In genomic region chr10:74415949-74416348, GRCm38 (mm10) we compare ENCODE assay signal across 25 mouse cellular contexts.
DNase-seq lines count a peak whose midpoint lies in the region; ATAC-seq and TF ChIP-seq lines count a peak whose summit lies in the region.
"Had no signal": no experiment of that assay in that cellular context is flagged by ENCODE, and none has a peak within 500 bp of the region (broad histone marks: within the 10 kb centered on the region; RNA-seq: fewer than 3 reads in every experiment).

No protein-coding gene starts in this region.

- H3K9ac ChIP-seq in hindbrain, embryonic 16.5 days (ENCODE audit: low read depth, low read length) = no peak overlapping the region
- no peak overlapping the region for H3K9ac ChIP-seq in hindbrain, embryonic 11.5 days (ENCODE audit: low read depth, low read length)
- no peak overlapping the region for H3K9ac ChIP-seq in neural tube, embryonic 15.5 days (replicated peaks)
- H3K9ac ChIP-seq: forebrain, postnatal 0 days; heart, embryonic 12.5 days; heart, embryonic 15.5 days; hindbrain, embryonic 12.5 days; intestine, embryonic 15.5 days had no signal

- no peak overlapping the region for H3K4me3 ChIP-seq in hindbrain, embryonic 16.5 days (ENCODE audit: low read length)
- H3K4me3 ChIP-seq in hindbrain, embryonic 11.5 days (ENCODE audit: low read depth, low read length) = no peak overlapping the region
- peak overlapping the region; percentile 8 for H3K4me3 ChIP-seq in neural tube, embryonic 15.5 days (replicated peaks)
- H3K4me3 ChIP-seq: gastrocnemius, adult 2 months; heart, embryonic 12.5 days; heart, embryonic 15.5 days; hindbrain, embryonic 12.5 days; intestine, embryonic 15.5 days had no signal

- H3K36me3 ChIP-seq in hindbrain, embryonic 16.5 days (ENCODE audit: control insufficient read depth, insufficient read depth, low read length) = no peaks in the 10 kb centered on the region
- no peaks in the 10 kb centered on the region for H3K36me3 ChIP-seq in hindbrain, embryonic 11.5 days (ENCODE audit: control insufficient read depth, insufficient read depth, low read length)
- no peaks in the 10 kb centered on the region for H3K36me3 ChIP-seq in neural tube, embryonic 15.5 days
- H3K36me3 ChIP-seq: heart, embryonic 12.5 days; heart, embryonic 15.5 days; hindbrain, embryonic 12.5 days; intestine, embryonic 15.5 days had no signal

- no peaks in the 10 kb centered on the region for H3K4me1 ChIP-seq in hindbrain, embryonic 16.5 days (ENCODE audit: control insufficient read depth, insufficient read depth, low read depth, low read length)
- no peaks in the 10 kb centered on the region for H3K4me1 ChIP-seq in hindbrain, embryonic 11.5 days (replicated peaks; ENCODE audit: control insufficient read depth, insufficient read depth, low read length)
- H3K4me1 ChIP-seq in neural tube, embryonic 15.5 days = peaks cover 8% of the 10 kb centered on the region
- H3K4me1 ChIP-seq: heart, embryonic 12.5 days; heart, embryonic 15.5 days; hindbrain, embryonic 12.5 days; intestine, embryonic 15.5 days had no signal

- H3K27ac ChIP-seq in hindbrain, embryonic 16.5 days (ENCODE audit: low read depth, low read length) = no peak overlapping the region
- H3K27ac ChIP-seq in hindbrain, embryonic 11.5 days (ENCODE audit: low read depth, low read length) = no peak overlapping the region
- peak overlapping the region; percentile 37; the same call in 1 of the 2 replicates for H3K27ac ChIP-seq in neural tube, embryonic 15.5 days (replicated peaks)
- H3K27ac ChIP-seq: gastrocnemius, adult 2 months; heart, embryonic 15.5 days; hindbrain, embryonic 12.5 days; intestine, embryonic 15.5 days had no signal

- no peak for TF ChIP-seq POLR2A in brain, embryonic 14.5 days (IDR thresholded peaks at IDR 0.05; ENCODE audit: borderline replicate concordance, extremely low read depth, insufficient read depth, insufficient read length, poor library complexity, severe bottlenecking)

- WGBS in hindbrain, embryonic 16.5 days = 64% methylated on average over 10 of the region's 10 CpGs
- WGBS in hindbrain, embryonic 11.5 days = 90% methylated on average over 10 of the region's 10 CpGs
- WGBS in neural tube, embryonic 15.5 days = 29% methylated on average over 10 of the region's 10 CpGs

- H3K27me3 ChIP-seq in hindbrain, embryonic 16.5 days (replicated peaks; ENCODE audit: control insufficient read depth, insufficient read depth, low read length) = no peaks in the 10 kb centered on the region
- no peaks in the 10 kb centered on the region for H3K27me3 ChIP-seq in hindbrain, embryonic 11.5 days (ENCODE audit: control insufficient read depth, insufficient read depth, low read length)
- no peaks in the 10 kb centered on the region for H3K27me3 ChIP-seq in neural tube, embryonic 15.5 days (replicated peaks)
- H3K27me3 ChIP-seq: heart, embryonic 12.5 days; heart, embryonic 15.5 days; hindbrain, embryonic 12.5 days; intestine, embryonic 15.5 days had no signal

- DNase-seq in embryo, embryonic 10 days (ENCODE audit: low spot score) = peak; percentile 6
- DNase-seq in embryo, embryonic 9.5 days (ENCODE audit: extremely low spot score) = no peak
- DNase-seq in hindbrain, embryonic 11.5 days (ENCODE audit: low spot score) = no peak
- DNase-seq in brain, embryonic 14.5 days (ENCODE audit: low read depth) = peak; percentile 16
- DNase-seq: adrenal gland, adult 8-10 months; adrenal gland, postnatal 25 days; cerebellum, adult 18-20 months; cerebellum, adult 9-10 months; cerebellum, postnatal 14 days; embryo, embryonic 11 days; forebrain, postnatal 0 days; gastrocnemius, adult 2 months; gastrocnemius, postnatal 14 days; heart, adult 18-20 months; heart, postnatal 10 days; heart, postnatal 4 days had no signal

- H3K9me3 ChIP-seq in hindbrain, embryonic 16.5 days (ENCODE audit: control insufficient read depth, low read length) = no peaks in the 10 kb centered on the region
- no peaks in the 10 kb centered on the region for H3K9me3 ChIP-seq in hindbrain, embryonic 11.5 days (ENCODE audit: control insufficient read depth, low read length)
- H3K9me3 ChIP-seq in neural tube, embryonic 15.5 days (replicated peaks) = no peaks in the 10 kb centered on the region
- H3K9me3 ChIP-seq: heart, embryonic 12.5 days; heart, embryonic 15.5 days; hindbrain, embryonic 12.5 days; intestine, embryonic 15.5 days had no signal

- peak overlapping the region; percentile 2; the same call in 1 of the 2 replicates for H3K4me2 ChIP-seq in hindbrain, embryonic 16.5 days (ENCODE audit: low read length)
- no peak overlapping the region for H3K4me2 ChIP-seq in hindbrain, embryonic 11.5 days (replicated peaks; ENCODE audit: low read depth, low read length)
- H3K4me2 ChIP-seq in neural tube, embryonic 15.5 days = peak overlapping the region; percentile 39
- H3K4me2 ChIP-seq: heart, embryonic 12.5 days; heart, embryonic 15.5 days; hindbrain, embryonic 12.5 days; intestine, embryonic 15.5 days had no signal

- TF ChIP-seq CTCF in brain, embryonic 14.5 days (IDR thresholded peaks at IDR 0.05; ENCODE audit: borderline replicate concordance, extremely low read depth, insufficient read depth, insufficient read length) = no peak

- no peak for ATAC-seq in hindbrain, embryonic 16.5 days
- no peak for ATAC-seq in hindbrain, embryonic 11.5 days (ENCODE audit: low FRiP score)
- peak; percentile 81 for ATAC-seq in neural tube, embryonic 15.5 days (ENCODE audit: low FRiP score)
- ATAC-seq in inflammation-experienced regulatory T-cells, adult 6 months = no peak
- ATAC-seq: activated CD4-positive, CD25-positive, alpha-beta regulatory T cell, adult 4 months; forebrain, embryonic 14.5 days; forebrain, postnatal 0 days; intestine, embryonic 15.5 days had no signal

Comparison
In these comparisons a context has a peak if more than half of its experiments do, and no peak if none do; other contexts are left out.
1. DNase-seq: peak in embryo, embryonic 10 days (single experiment) and brain, embryonic 14.5 days (single experiment); none in embryo, embryonic 9.5 days (single experiment) and hindbrain, embryonic 11.5 days (single experiment).